13 mouse cellular contexts compared by ENCODE assay signal in the genomic region with DNA sequence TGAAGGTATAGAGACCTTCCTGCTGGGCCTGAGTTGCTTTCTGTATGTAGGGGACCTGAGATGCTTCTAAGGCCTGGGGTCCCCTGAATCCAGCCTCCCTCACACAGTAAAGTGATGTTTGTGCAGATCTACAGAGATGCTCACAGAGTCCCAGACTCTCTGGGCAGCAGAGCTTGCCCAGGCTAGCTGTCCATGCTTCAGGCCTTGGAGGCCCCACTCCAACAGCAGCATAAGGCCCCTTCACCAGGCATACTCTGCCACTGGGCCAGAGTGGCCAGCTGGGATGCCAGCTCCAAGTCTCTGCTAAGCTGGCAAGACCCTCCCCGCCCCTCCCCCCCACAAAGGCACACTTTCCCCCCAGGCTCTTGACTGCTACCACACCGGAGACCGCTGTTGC. TPM values are rescaled to one million over a fixed set of nuclear protein-coding genes. Genes with fewer than 3 reads are reported as not detected.
DNase-seq lines count a peak whose midpoint lies in the region; ATAC-seq and TF ChIP-seq lines count a peak whose summit lies in the region.
"Had no signal": no experiment of that assay in that cellular context is flagged by ENCODE, and none has a peak within 500 bp of the region (broad histone marks: within the 10 kb centered on the region; RNA-seq: fewer than 3 reads in every experiment).

No protein-coding gene starts in this region.

- no peak for TF ChIP-seq EP300 in lung, postnatal 0 days (IDR thresholded peaks at IDR 0.05)
- TF ChIP-seq EP300 in liver, postnatal 0 days (IDR thresholded peaks at IDR 0.05; ENCODE audit: low read depth), result no peak

- no peak for TF ChIP-seq CTCF in lung, postnatal 0 days (IDR thresholded peaks at IDR 0.05)
- no peak for TF ChIP-seq CTCF in liver, postnatal 0 days (IDR thresholded peaks at IDR 0.05; ENCODE audit: low read depth)

- no peak overlapping the region for H3K27ac ChIP-seq in lung, embryonic 15.5 days
- H3K27ac ChIP-seq in lung, postnatal 0 days (ENCODE audit: low read length), result no peak overlapping the region
- H3K27ac ChIP-seq in limb, embryonic 11.5 days (replicated peaks; ENCODE audit: low read depth, low read length), result no peak overlapping the region
- peak overlapping the region; percentile 68; the same call in 1 of the 2 replicates for H3K27ac ChIP-seq in neural tube, embryonic 15.5 days (replicated peaks)
- H3K27ac ChIP-seq in liver, postnatal 0 days (ENCODE audit: low read depth), result no peak overlapping the region
- H3K27ac ChIP-seq: limb, embryonic 13.5 days had no signal

- peaks cover 10% of the 10 kb centered on the region; the same call in 1 of the 2 replicates for H3K4me1 ChIP-seq in lung, embryonic 15.5 days
- no peaks in the 10 kb centered on the region for H3K4me1 ChIP-seq in lung, postnatal 0 days (ENCODE audit: insufficient read depth, low read depth, low read length)
- peaks cover 4% of the 10 kb centered on the region; the same call in 1 of the 2 replicates for H3K4me1 ChIP-seq in limb, embryonic 11.5 days (ENCODE audit: control insufficient read depth, insufficient read depth, low read length)
- H3K4me1 ChIP-seq in neural tube, embryonic 15.5 days, result peaks cover 57% of the 10 kb centered on the region
- H3K4me1 ChIP-seq in liver, postnatal 0 days (ENCODE audit: insufficient read depth), result no peaks in the 10 kb centered on the region

- no peak overlapping the region for H3K9ac ChIP-seq in lung, embryonic 15.5 days
- no peak overlapping the region for H3K9ac ChIP-seq in lung, postnatal 0 days (replicated peaks; ENCODE audit: low read depth)
- H3K9ac ChIP-seq in limb, embryonic 11.5 days (ENCODE audit: low read length), result no peak overlapping the region
- H3K9ac ChIP-seq in neural tube, embryonic 15.5 days (replicated peaks), result no peak overlapping the region
- no peak overlapping the region for H3K9ac ChIP-seq in liver, postnatal 0 days (replicated peaks)
- H3K9ac ChIP-seq: limb, embryonic 13.5 days had no signal

- 11% methylated on average over 3 of the region's 3 CpGs for whole genome bisulfite sequencing in lung, embryonic 15.5 days
- 10% methylated on average over 2 of the region's 3 CpGs for WGBS in lung, postnatal 0 days
- 2% methylated on average over 3 of the region's 3 CpGs for WGBS in limb, embryonic 11.5 days
- WGBS in neural tube, embryonic 15.5 days, result 8% methylated on average over 3 of the region's 3 CpGs
- 0% methylated on average over 2 of the region's 3 CpGs for WGBS in liver, postnatal 0 days (ENCODE audit: insufficient replicate concordance)

- H3K36me3 ChIP-seq in lung, embryonic 15.5 days, result no peaks in the 10 kb centered on the region
- H3K36me3 ChIP-seq in lung, postnatal 0 days (ENCODE audit: insufficient read depth, low read length), result no peaks in the 10 kb centered on the region
- no peaks in the 10 kb centered on the region for H3K36me3 ChIP-seq in limb, embryonic 11.5 days (ENCODE audit: control insufficient read depth, insufficient read depth, low read length)
- H3K36me3 ChIP-seq in neural tube, embryonic 15.5 days, result no peaks in the 10 kb centered on the region
- H3K36me3 ChIP-seq in liver, postnatal 0 days (replicated peaks; ENCODE audit: insufficient read depth, low read length), result no peaks in the 10 kb centered on the region
- H3K36me3 ChIP-seq: limb, embryonic 13.5 days had no signal

- no peak overlapping the region for H3K4me3 ChIP-seq in lung, embryonic 15.5 days
- no peak overlapping the region for H3K4me3 ChIP-seq in lung, postnatal 0 days (ENCODE audit: low read depth, low read length)
- no peak overlapping the region for H3K4me3 ChIP-seq in limb, embryonic 11.5 days (ENCODE audit: low read depth, low read length)
- H3K4me3 ChIP-seq in neural tube, embryonic 15.5 days (replicated peaks), result no peak overlapping the region
- H3K4me3 ChIP-seq in liver, postnatal 0 days (ENCODE audit: low read depth, low read length), result no peak overlapping the region
- H3K4me3 ChIP-seq: limb, embryonic 13.5 days had no signal

- H3K4me2 ChIP-seq in lung, embryonic 15.5 days, result no peak overlapping the region
- H3K4me2 ChIP-seq in lung, postnatal 0 days (replicated peaks; ENCODE audit: low read depth, low read length), result no peak overlapping the region
- H3K4me2 ChIP-seq in limb, embryonic 11.5 days (ENCODE audit: low read depth, severe bottlenecking), result no peak overlapping the region
- H3K4me2 ChIP-seq in neural tube, embryonic 15.5 days, result no peak overlapping the region
- H3K4me2 ChIP-seq in liver, postnatal 0 days (ENCODE audit: low read depth, low read length), result no peak overlapping the region
- H3K4me2 ChIP-seq: limb, embryonic 13.5 days had no signal

- 0 out of 2 replicates have a peak, but pooled peaks have one; percentile 12 for ATAC-seq in lung, embryonic 15.5 days (ENCODE audit: borderline replicate concordance, extremely low read depth, low FRiP score, low TSS enrichment)
- no peak for ATAC-seq in lung, postnatal 0 days
- no peak for ATAC-seq in limb, embryonic 11.5 days (ENCODE audit: insufficient number of reproducible peaks, low FRiP score, low TSS enrichment, low read depth)
- no peak for ATAC-seq in neural tube, embryonic 15.5 days (ENCODE audit: low FRiP score)
- no peak for ATAC-seq in liver, postnatal 0 days

- H3K9me3 ChIP-seq in lung, embryonic 15.5 days, result no peaks in the 10 kb centered on the region
- no peaks in the 10 kb centered on the region for H3K9me3 ChIP-seq in lung, postnatal 0 days (ENCODE audit: low read length)
- H3K9me3 ChIP-seq in limb, embryonic 11.5 days (ENCODE audit: control insufficient read depth, low read length), result no peaks in the 10 kb centered on the region
- no peaks in the 10 kb centered on the region for H3K9me3 ChIP-seq in neural tube, embryonic 15.5 days (replicated peaks)
- H3K9me3 ChIP-seq in liver, postnatal 0 days (ENCODE audit: low read length), result no peaks in the 10 kb centered on the region
- H3K9me3 ChIP-seq: limb, embryonic 13.5 days had no signal

- DNase-seq in embryo, embryonic 11 days, result peak; percentile 23
- DNase-seq in embryo, embryonic 10.5 days (ENCODE audit: low spot score), result no peak
- no peak for DNase-seq in lung, postnatal 0 days (ENCODE audit: low spot score)
- peak; percentile 39 for DNase-seq in limb, embryonic 11.5 days (ENCODE audit: low spot score)
- no peak for DNase-seq in ovary, adult 18-20 months (ENCODE audit: low spot score)
- DNase-seq in liver, postnatal 0 days, result no peak
- DNase-seq: adrenal gland, postnatal 25 days; kidney, postnatal 25 days; lung, adult 2 months had no signal

- H3K27me3 ChIP-seq in lung, embryonic 15.5 days, result peaks cover 98% of the 10 kb centered on the region
- H3K27me3 ChIP-seq in lung, postnatal 0 days (replicated peaks; ENCODE audit: insufficient read depth, low read length), result peaks cover 78% of the 10 kb centered on the region
- H3K27me3 ChIP-seq in limb, embryonic 11.5 days (ENCODE audit: control insufficient read depth, insufficient read depth, low read length), result peaks cover 81% of the 10 kb centered on the region
- peaks cover 65% of the 10 kb centered on the region for H3K27me3 ChIP-seq in neural tube, embryonic 15.5 days (replicated peaks)
- peaks cover 91% of the 10 kb centered on the region for H3K27me3 ChIP-seq in liver, postnatal 0 days (ENCODE audit: insufficient read depth, low read length)

RNA-seq across cellular contexts. Expression of a gene that starts 5.6 kb away (rescaled TPM):
- 0.09 TPM in 1 of 2 replicates, not detected in the other for polyA plus RNA-seq in lung, embryonic 15.5 days (2015; fragmentation: Nextera tagmentation; extraction: Ambion mirVana)
- polyA plus RNA-seq in lung, postnatal 0 days (2015; fragmentation: Nextera tagmentation; extraction: Ambion mirVana), result not detected in 2 replicates
- 0.08 and 0.21 TPM in 2 replicates for polyA plus RNA-seq in limb, embryonic 11.5 days (2014; fragmentation: Nextera tagmentation; extraction: Ambion mirVana)
- 23.7 and 35.3 TPM in 2 replicates for polyA plus RNA-seq in neural tube, embryonic 15.5 days (2015; fragmentation: Nextera tagmentation; extraction: Ambion mirVana)
- polyA plus RNA-seq in liver, postnatal 0 days (2015; fragmentation: Nextera tagmentation; extraction: Ambion mirVana), result not detected in 2 replicates
- polyA plus RNA-seq: gonadal fat pad, adult 2 months; lung, adult 2 months had no signal

RNA-seq across cellular contexts. Expression of a gene that starts 53.4 kb away (rescaled TPM):
- polyA plus RNA-seq in lung, embryonic 15.5 days (2015; fragmentation: Nextera tagmentation; extraction: Ambion mirVana), result 7.7 and 9.5 TPM in 2 replicates
- 4.8 and 5.1 TPM in 2 replicates for polyA plus RNA-seq in lung, postnatal 0 days (2015; fragmentation: Nextera tagmentation; extraction: Ambion mirVana)
- polyA plus RNA-seq in limb, embryonic 11.5 days (2014; fragmentation: Nextera tagmentation; extraction: Ambion mirVana), result 8.0 and 9.1 TPM in 2 replicates
- polyA plus RNA-seq in neural tube, embryonic 15.5 days (2015; fragmentation: Nextera tagmentation; extraction: Ambion mirVana), result 22.9 and 23.2 TPM in 2 replicates
- polyA plus RNA-seq in liver, postnatal 0 days (2015; fragmentation: Nextera tagmentation; extraction: Ambion mirVana), result 1.8 TPM in 2 replicates

Comparison
In these comparisons a context has a peak if more than half of its experiments do, and no peak if none do; other contexts are left out.
1. DNase-seq: peak in embryo, embryonic 11 days (single experiment) and limb, embryonic 11.5 days (single experiment); none in embryo, embryonic 10.5 days (single experiment), lung, postnatal 0 days (single experiment), ovary, adult 18-20 months (single experiment) and liver, postnatal 0 days (single experiment).
2. RNA of a gene that starts 5.6 kb away (polyA plus RNA-seq): 23.7 to 35.3 TPM in neural tube, embryonic 15.5 days; 0.09 TPM in lung, embryonic 15.5 days, 0.08 to 0.21 TPM in limb, embryonic 11.5 days, not detected in lung, postnatal 0 days and not detected in liver, postnatal 0 days; every median in the first group is over 10 times any median in the second.